Mouse (Mus musculus) forebrain, embryonic 15.5 days (tissue): ENCODE measurements at regions not wholly inside any gene's neighbourhood (a gene's known extent, or its start where the extent isn't known, plus 50 kb on each side); places are given as distances from the start of the nearest gene placed in this dataset.

ENCODE experiments used
- ATAC-seq: fragments of 200-750 bp; cut with Nextera tagmentation; replicated peaks from 2 replicates; pipeline ENCODE4 v1.8.0; 2017; ENCODE audit warnings: mild to moderate bottlenecking, moderate TSS enrichment, moderate library complexity
- H3K27ac ChIP-seq: fragments of 300-500 bp; sonication (generic); replicated peaks from 2 replicates; pipeline ENCODE4 v1.5.1; 2015; ENCODE audit warnings: mild to moderate bottlenecking, inconsistent platforms
- H3K27me3 ChIP-seq: fragments of 300-500 bp; sonication (generic); 2 replicates; pipeline ENCODE4 v1.6.1; 2015; ENCODE audit warnings: inconsistent platforms
- H3K36me3 ChIP-seq: fragments of 300-500 bp; sonication (generic); 2 replicates; pipeline ENCODE4 v1.6.1; 2015; ENCODE audit warnings: mild to moderate bottlenecking, inconsistent platforms
- H3K4me1 ChIP-seq: fragments of 300-500 bp; sonication (generic); 2 replicates; pipeline ENCODE4 v1.6.1; 2015; ENCODE audit warnings: inconsistent platforms
- H3K4me2 ChIP-seq: fragments of 300-500 bp; sonication (generic); replicated peaks from 2 replicates; pipeline ENCODE4 v1.6.1; 2015; ENCODE audit warnings: mild to moderate bottlenecking, inconsistent platforms
- H3K4me3 ChIP-seq: fragments of 300-500 bp; sonication (generic); 2 replicates; pipeline ENCODE4 v1.5.1; 2015; ENCODE audit warnings: mild to moderate bottlenecking, inconsistent platforms
- H3K9ac ChIP-seq: fragments of 300-500 bp; sonication (generic); replicated peaks from 2 replicates; pipeline ENCODE4 v1.6.1; 2015; ENCODE audit warnings: mild to moderate bottlenecking, inconsistent platforms
- H3K9me3 ChIP-seq: fragments of 300-500 bp; sonication (generic); 2 replicates; pipeline ENCODE4 v1.6.1; 2016; ENCODE audit warnings: inconsistent platforms
- WGBS: fragments of 180-500 bp; shearing (Covaris S2); methylation state at CpG from one replicate; pipeline ENCODE4 v1.1.7; 2015; ENCODE audit warnings: mixed read lengths; 5-methylcytosine and 5-hydroxymethylcytosine counted together

GRCm38 (mm10) chr15:6014982-6015381 lies 284.6 kb upstream of the Dab2 start:
- H3K27ac ChIP-seq = no peak overlapping the region
- WGBS = 75% methylated on average over 1 of the region's 1 CpGs
- ATAC-seq = no peak

GRCm38 (mm10) chr15:6016637-6017049 lies 282.9 kb upstream of the Dab2 start:
- no peak for ATAC-seq
- Histone ChIP-seq H3K36me3 (no peaks in the 10 kb centered on the region), H3K27ac (no peak overlapping the region), H3K4me2 (no peak overlapping the region), H3K27me3 (no peaks in the 10 kb centered on the region), H3K9ac (no peak overlapping the region), H3K9me3 (no peaks in the 10 kb centered on the region), H3K4me1 (no peaks in the 10 kb centered on the region), H3K4me3 (no peak overlapping the region)
- WGBS = 73% methylated on average over 5 of the region's 5 CpGs

More at GRCm38 (mm10) chr15:6014982-6015381, 284.6 kb upstream of the Dab2 start:
- no peaks in the 10 kb centered on the region for H3K4me1 ChIP-seq
- no peaks in the 10 kb centered on the region for H3K27me3 ChIP-seq
- no peaks in the 10 kb centered on the region for H3K36me3 ChIP-seq
- H3K4me3 ChIP-seq = no peak overlapping the region
- H3K9me3 ChIP-seq = no peaks in the 10 kb centered on the region
- H3K9ac ChIP-seq = no peak overlapping the region
- no peak overlapping the region for H3K4me2 ChIP-seq

GRCm38 (mm10) chr15:6025543-6025942 lies 274.0 kb upstream of the Dab2 start:
- Histone ChIP-seq H3K27ac (no peak overlapping the region), H3K9me3 (no peaks in the 10 kb centered on the region), H3K4me2 (no peak overlapping the region), H3K27me3 (no peaks in the 10 kb centered on the region), H3K36me3 (no peaks in the 10 kb centered on the region), H3K4me1 (no peaks in the 10 kb centered on the region), H3K4me3 (no peak overlapping the region), H3K9ac (no peak overlapping the region)
- WGBS = 80% methylated on average over 4 of the region's 4 CpGs
- no peak for ATAC-seq

GRCm38 (mm10) chr15:6029214-6029613 lies 270.4 kb upstream of the Dab2 start:
- Histone ChIP-seq H3K4me1 (no peaks in the 10 kb centered on the region), H3K9ac (no peak overlapping the region), H3K36me3 (no peaks in the 10 kb centered on the region), H3K27me3 (no peaks in the 10 kb centered on the region), H3K27ac (no peak overlapping the region), H3K4me2 (no peak overlapping the region), H3K9me3 (no peaks in the 10 kb centered on the region), H3K4me3 (no peak overlapping the region)
- WGBS = 92% methylated on average over 1 of the region's 1 CpGs
- ATAC-seq = no peak

GRCm38 (mm10) chr15:6030396-6030795 lies 269.2 kb upstream of the Dab2 start:
- 87% methylated on average over 5 of the region's 5 CpGs for WGBS
- ATAC-seq = no peak
- Histone ChIP-seq H3K9me3 (no peaks in the 10 kb centered on the region), H3K4me3 (no peak overlapping the region), H3K27ac (no peak overlapping the region), H3K36me3 (no peaks in the 10 kb centered on the region), H3K4me1 (no peaks in the 10 kb centered on the region), H3K4me2 (no peak overlapping the region), H3K27me3 (no peaks in the 10 kb centered on the region), H3K9ac (no peak overlapping the region)

GRCm38 (mm10) chr15:6034156-6034555 lies 265.4 kb upstream of the Dab2 start:
- no peaks in the 10 kb centered on the region for H3K9me3 ChIP-seq
- no peaks in the 10 kb centered on the region for H3K27me3 ChIP-seq
- no peak for ATAC-seq
- no peak overlapping the region for H3K4me3 ChIP-seq
- no peaks in the 10 kb centered on the region for H3K36me3 ChIP-seq
- H3K9ac ChIP-seq = no peak overlapping the region
- no peaks in the 10 kb centered on the region for H3K4me1 ChIP-seq
- 91% methylated on average over 4 of the region's 4 CpGs for WGBS
- H3K4me2 ChIP-seq = no peak overlapping the region
- H3K27ac ChIP-seq = no peak overlapping the region

GRCm38 (mm10) chr15:6044511-6045256 lies 254.9 kb upstream of the Dab2 start:
- H3K4me2 ChIP-seq = no peak overlapping the region
- H3K27me3 ChIP-seq = no peaks in the 10 kb centered on the region
- H3K27ac ChIP-seq = no peak overlapping the region
- H3K36me3 ChIP-seq = no peaks in the 10 kb centered on the region
- WGBS = 52% methylated on average over 10 of the region's 10 CpGs
- no peak for ATAC-seq
- H3K4me3 ChIP-seq = no peak overlapping the region
- no peaks in the 10 kb centered on the region for H3K9me3 ChIP-seq
- no peaks in the 10 kb centered on the region for H3K4me1 ChIP-seq
- H3K9ac ChIP-seq = no peak overlapping the region

GRCm38 (mm10) chr15:6055703-6056102 lies 243.9 kb upstream of the Dab2 start:
- Histone ChIP-seq H3K9ac (no peak overlapping the region), H3K27ac (no peak overlapping the region), H3K4me3 (no peak overlapping the region), H3K4me1 (no peaks in the 10 kb centered on the region), H3K9me3 (no peaks in the 10 kb centered on the region), H3K27me3 (no peaks in the 10 kb centered on the region), H3K36me3 (no peaks in the 10 kb centered on the region), H3K4me2 (no peak overlapping the region)
- ATAC-seq = no peak
- 81% methylated on average over 3 of the region's 3 CpGs for WGBS

GRCm38 (mm10) chr15:6056887-6057626 lies 242.5 kb upstream of the Dab2 start:
- Histone ChIP-seq H3K4me2 (no peak overlapping the region), H3K9me3 (no peaks in the 10 kb centered on the region), H3K27ac (no peak overlapping the region), H3K4me1 (no peaks in the 10 kb centered on the region), H3K36me3 (no peaks in the 10 kb centered on the region), H3K9ac (no peak overlapping the region), H3K27me3 (no peaks in the 10 kb centered on the region), H3K4me3 (no peak overlapping the region)
- no peak for ATAC-seq
- 69% methylated on average over 11 of the region's 11 CpGs for WGBS

GRCm38 (mm10) chr15:6059361-6059760 lies 240.2 kb upstream of the Dab2 start:
- WGBS = 88% methylated on average over 2 of the region's 2 CpGs
- H3K4me2 ChIP-seq = no peak overlapping the region
- no peak overlapping the region for H3K27ac ChIP-seq
- H3K4me3 ChIP-seq = no peak overlapping the region
- H3K9ac ChIP-seq = no peak overlapping the region
- no peak for ATAC-seq
- H3K4me1 ChIP-seq = no peaks in the 10 kb centered on the region
- H3K36me3 ChIP-seq = no peaks in the 10 kb centered on the region
- H3K27me3 ChIP-seq = no peaks in the 10 kb centered on the region
- H3K9me3 ChIP-seq = no peaks in the 10 kb centered on the region

GRCm38 (mm10) chr15:6059790-6060189 lies 239.8 kb upstream of the Dab2 start:
- no peak overlapping the region for H3K9ac ChIP-seq
- WGBS = 87% methylated on average over 5 of the region's 5 CpGs
- H3K9me3 ChIP-seq = no peaks in the 10 kb centered on the region
- H3K36me3 ChIP-seq = no peaks in the 10 kb centered on the region
- H3K27ac ChIP-seq = no peak overlapping the region
- no peak for ATAC-seq
- H3K4me3 ChIP-seq = no peak overlapping the region
- H3K4me1 ChIP-seq = no peaks in the 10 kb centered on the region
- no peaks in the 10 kb centered on the region for H3K27me3 ChIP-seq
- no peak overlapping the region for H3K4me2 ChIP-seq

GRCm38 (mm10) chr15:6060649-6061048 lies 238.9 kb upstream of the Dab2 start:
- Histone ChIP-seq H3K4me3 (no peak overlapping the region), H3K9me3 (no peaks in the 10 kb centered on the region), H3K4me2 (no peak overlapping the region), H3K9ac (no peak overlapping the region), H3K27me3 (no peaks in the 10 kb centered on the region), H3K36me3 (no peaks in the 10 kb centered on the region), H3K27ac (no peak overlapping the region), H3K4me1 (no peaks in the 10 kb centered on the region)
- no peak for ATAC-seq
- WGBS = 98% methylated on average over 1 of the region's 1 CpGs
